Mouse (Mus musculus) retina, postnatal 7 days (tissue): ENCODE measurements around the gene Card11.

ENCODE experiments used
- DNase-seq: peaks from one replicate; pipeline ENCODE4 v3.0.0-alpha.2; 2012; ENCODE audit warnings: low read depth, low spot score

The Card11 gene

GRCm38 (mm10) chr5:141000349-141000748 lies at the start of gene Card11:
Card11 (minus strand) TSS chr5:141000582.
- no peak for DNase-seq

- peak; percentile 6 for DNase-seq
Measured at GRCm38 (mm10) chr5:141047651-141048218, 47.4 kb upstream of the Card11 start.

- no peak for DNase-seq
Measured at GRCm38 (mm10) chr5:141044976-141045375, 44.6 kb upstream of the Card11 start.

- no peak for DNase-seq
Measured at GRCm38 (mm10) chr5:141043654-141044447, 43.5 kb upstream of the Card11 start.

- DNase-seq = no peak
Measured at GRCm38 (mm10) chr5:141042406-141042805, 42.0 kb upstream of the Card11 start.

GRCm38 (mm10) chr5:141040846-141041245 lies 40.5 kb upstream of the Card11 start:
- no peak for DNase-seq

- DNase-seq = no peak
Measured at GRCm38 (mm10) chr5:141038342-141038741, 38.0 kb upstream of the Card11 start.

GRCm38 (mm10) chr5:141035346-141035745 lies 35.0 kb upstream of the Card11 start:
- no peak for DNase-seq

GRCm38 (mm10) chr5:141034301-141034700 lies 33.9 kb upstream of the Card11 start:
- DNase-seq = no peak

GRCm38 (mm10) chr5:141033001-141033400 lies 32.6 kb upstream of the Card11 start:
- DNase-seq = no peak

- no peak for DNase-seq
Measured at GRCm38 (mm10) chr5:141029364-141029763, 29.0 kb upstream of the Card11 start.

GRCm38 (mm10) chr5:141025635-141026034 lies 25.3 kb upstream of the Card11 start:
- DNase-seq = no peak

GRCm38 (mm10) chr5:141024435-141024834 lies 24.1 kb upstream of the Card11 start:
- no peak for DNase-seq

GRCm38 (mm10) chr5:141017927-141018700 lies 17.7 kb upstream of the Card11 start:
- no peak for DNase-seq

GRCm38 (mm10) chr5:141016082-141016481 lies 15.7 kb upstream of the Card11 start:
- DNase-seq = no peak

GRCm38 (mm10) chr5:141014216-141014615 lies 13.8 kb upstream of the Card11 start:
- no peak for DNase-seq

- no peak for DNase-seq
Measured at GRCm38 (mm10) chr5:141013465-141013864, 13.1 kb upstream of the Card11 start.

GRCm38 (mm10) chr5:141005491-141005890 lies 5.1 kb upstream of the Card11 start:
- DNase-seq = no peak

GRCm38 (mm10) chr5:141004078-141004763 lies 3.8 kb upstream of the Card11 start:
- no peak for DNase-seq

- DNase-seq = no peak
Measured at GRCm38 (mm10) chr5:140999178-140999672, 1.2 kb downstream of the Card11 start.

GRCm38 (mm10) chr5:140997767-140998166 lies 2.6 kb downstream of the Card11 start:
- no peak for DNase-seq
